Mouse (Mus musculus) thymus, postnatal 36 days (tissue): ENCODE results near the gene Tmc2.

Experiments used
- DNase-seq, 2 experiments: peaks; one replicate each; pipeline ENCODE4 v3.0.0; 2022; ENCODE audit warnings: mixed read lengths in 2 of 2

The Tmc2 gene

DNA sequence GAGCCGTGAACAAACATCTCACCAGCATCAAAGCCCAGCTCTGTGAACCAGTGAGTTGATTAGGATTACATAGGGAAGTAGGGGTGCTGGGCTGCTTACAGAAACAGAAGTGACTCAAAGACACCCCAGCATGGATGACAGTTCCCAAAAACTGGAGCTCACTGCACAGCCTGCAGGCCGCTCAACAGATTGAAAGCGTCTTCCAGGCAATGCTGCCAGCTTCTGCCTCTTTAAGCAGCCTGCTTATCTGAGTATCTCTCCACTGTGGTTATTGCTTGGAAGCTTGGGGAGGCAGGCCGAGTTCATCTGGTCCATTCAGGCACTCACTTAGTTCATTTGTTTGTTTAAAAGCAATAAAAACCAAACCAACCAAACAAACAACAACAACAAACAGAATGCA is 61.8 kb downstream of the Tmc2 start:
- no peak for DNase-seq

DNA sequence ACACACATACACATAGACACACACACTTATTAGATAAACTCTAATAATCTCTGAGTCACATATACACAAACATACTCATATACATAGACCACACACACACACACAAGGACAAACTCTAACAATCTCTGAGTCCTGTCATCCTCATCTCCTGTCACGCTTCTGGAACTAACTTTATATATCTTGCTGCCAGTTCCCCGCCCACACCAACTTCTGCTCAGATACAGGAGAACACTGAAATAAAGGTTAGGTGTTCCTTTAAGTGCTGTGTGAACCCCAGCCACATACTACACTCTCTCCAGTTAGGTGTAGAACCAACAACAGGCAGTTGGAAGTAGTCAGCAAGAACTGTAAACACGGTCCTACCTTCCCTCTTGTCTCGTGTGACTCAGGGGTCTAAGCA is 65.8 kb downstream of the Tmc2 start:
- DNase-seq: no peak

- no peak for DNase-seq
Observed at GRCm38 (mm10) chr2:130261914-130262313, 66.9 kb downstream of the Tmc2 start.

- no peak for DNase-seq
Observed at GRCm38 (mm10) chr2:130262398-130262797, 67.4 kb downstream of the Tmc2 start.

GRCm38 (mm10) chr2:130265520-130265919 is 70.5 kb downstream of the Tmc2 start:
- DNase-seq: no peak

DNA sequence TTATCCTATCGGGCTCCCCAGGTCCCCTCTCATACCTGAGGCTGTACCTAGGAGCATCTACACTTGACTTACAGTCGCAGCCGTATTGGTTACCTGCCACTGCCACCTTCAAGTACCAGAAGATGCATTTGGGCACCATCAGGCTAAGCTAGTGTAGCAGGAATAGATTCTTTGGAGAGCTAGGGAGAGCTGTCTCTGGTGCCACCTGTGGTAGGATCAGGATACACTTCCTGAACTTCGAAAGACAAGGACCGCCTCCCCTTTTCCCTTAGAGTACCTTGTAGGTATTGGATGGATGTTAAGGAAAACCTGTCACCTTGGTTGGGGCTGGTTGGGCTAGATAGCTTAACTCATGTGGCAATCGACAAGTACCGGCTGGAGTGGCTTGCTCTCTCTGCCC is 73.1 kb downstream of the Tmc2 start:
- no peak for DNase-seq

DNA sequence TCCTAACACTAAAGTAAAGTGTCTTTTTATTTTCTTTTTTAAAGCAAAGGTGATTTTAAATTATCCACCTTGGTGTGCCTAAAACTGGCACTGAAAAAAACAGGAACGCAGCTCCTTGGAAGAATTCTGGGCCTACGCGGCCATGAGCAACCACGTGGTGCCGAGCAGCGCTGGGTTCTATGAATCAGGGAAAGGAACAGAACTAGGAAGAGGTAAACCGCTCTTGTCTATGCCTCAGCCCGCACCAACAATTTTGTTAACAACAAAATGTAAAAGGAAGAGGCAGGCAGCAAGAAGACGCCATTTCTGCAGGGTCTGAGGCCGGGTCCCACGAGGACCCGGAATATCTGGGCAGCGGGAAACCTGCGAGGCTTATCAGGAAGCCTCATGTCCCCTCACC is 78.7 kb downstream of the Tmc2 start:
- DNase-seq: no peak

DNA sequence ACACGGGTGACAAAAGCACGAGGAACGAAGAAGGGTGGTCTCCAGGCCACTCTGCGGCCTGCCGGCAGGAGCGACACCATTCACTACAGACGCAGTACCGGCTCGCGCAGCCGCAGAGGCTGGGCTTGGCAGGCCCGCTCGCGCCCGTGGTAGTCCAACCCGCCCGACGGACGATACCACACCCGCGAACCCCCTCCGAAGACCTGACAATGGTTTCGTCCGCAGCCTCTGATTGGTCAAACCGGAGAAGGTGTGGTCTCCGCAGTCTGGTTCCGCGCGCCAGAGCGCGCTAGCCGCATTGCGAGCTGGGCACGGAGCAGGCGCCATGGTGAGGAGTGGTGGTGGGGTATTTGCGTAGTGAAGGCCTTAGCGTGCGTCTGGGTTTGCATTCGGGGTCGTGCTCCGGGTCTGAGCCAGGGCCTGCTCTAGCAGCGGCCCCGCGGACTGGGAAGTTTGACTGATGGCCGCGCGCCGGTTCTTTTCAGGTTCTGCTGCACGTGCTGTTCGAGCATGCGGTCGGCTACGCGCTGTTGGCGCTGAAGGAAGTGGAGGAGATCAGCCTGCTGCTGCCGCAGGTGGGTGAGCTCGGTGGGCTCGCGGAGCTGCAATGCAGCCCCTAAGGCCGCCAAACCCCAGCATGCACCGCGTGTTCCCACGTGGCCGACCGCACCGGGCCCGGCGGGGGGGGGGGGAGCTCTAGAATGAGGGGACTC is 79.3 kb downstream of the Tmc2 start, which contains the start of gene Nop56:
TSS of gene Nop56 (plus strand) at position 282 of the 713 bp plus-strand sequence.
- peak; percentile 98 to 99 for DNase-seq

- DNase-seq: no peak
Observed at GRCm38 (mm10) chr2:130274862-130275261, 79.9 kb downstream of the Tmc2 start.

GRCm38 (mm10) chr2:130275649-130276048 is 80.7 kb downstream of the Tmc2 start:
- DNase-seq: peak; percentile 50 to 55

- no peak for DNase-seq
Observed at GRCm38 (mm10) chr2:130279600-130280091, 84.7 kb downstream of the Tmc2 start.

DNA sequence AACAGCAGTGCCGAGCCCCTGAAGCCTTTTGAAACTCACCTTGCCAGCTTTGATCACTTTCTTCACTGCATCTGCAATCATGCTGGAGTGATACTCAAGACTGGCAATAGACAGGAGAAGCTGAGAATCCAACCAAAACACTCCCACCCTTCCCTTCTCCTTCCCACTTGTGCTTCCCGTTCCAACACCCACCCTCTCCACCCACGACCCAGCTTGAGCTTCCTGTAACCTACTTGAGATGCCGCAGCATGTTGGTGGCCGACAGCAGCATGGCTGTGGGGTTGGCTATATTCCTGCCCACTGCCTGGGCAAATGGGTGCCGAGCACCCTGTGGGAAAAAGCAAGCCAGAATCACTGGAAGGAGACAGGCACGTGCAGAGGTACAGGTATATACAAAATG is 85.2 kb downstream of the Tmc2 start:
- DNase-seq: no peak

DNA sequence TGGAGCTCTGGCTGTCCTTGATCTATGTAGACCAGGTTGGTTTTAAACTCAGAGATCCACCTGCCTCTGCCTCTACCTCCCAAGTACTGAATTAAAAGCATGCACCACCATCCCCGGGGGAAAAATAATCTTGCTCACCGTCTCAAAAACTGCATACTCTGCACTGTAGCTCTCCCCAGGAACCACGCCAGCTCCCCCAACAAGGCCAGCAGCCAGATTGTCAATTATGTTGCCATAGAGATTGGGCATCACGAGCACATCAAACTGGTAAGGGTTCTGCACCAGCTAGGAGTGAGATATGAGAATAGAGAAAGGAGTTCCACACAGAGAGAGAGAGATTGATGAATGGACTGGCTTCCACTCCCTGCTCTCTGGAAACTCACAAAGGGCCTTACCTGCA is 85.8 kb downstream of the Tmc2 start:
- DNase-seq: no peak

- peak; percentile 76 to 77 for DNase-seq
Observed at GRCm38 (mm10) chr2:130283854-130284654, 89.1 kb downstream of the Tmc2 start, which contains the start of gene Idh3b. Idh3b (minus strand) TSS chr2:130284547.

DNA sequence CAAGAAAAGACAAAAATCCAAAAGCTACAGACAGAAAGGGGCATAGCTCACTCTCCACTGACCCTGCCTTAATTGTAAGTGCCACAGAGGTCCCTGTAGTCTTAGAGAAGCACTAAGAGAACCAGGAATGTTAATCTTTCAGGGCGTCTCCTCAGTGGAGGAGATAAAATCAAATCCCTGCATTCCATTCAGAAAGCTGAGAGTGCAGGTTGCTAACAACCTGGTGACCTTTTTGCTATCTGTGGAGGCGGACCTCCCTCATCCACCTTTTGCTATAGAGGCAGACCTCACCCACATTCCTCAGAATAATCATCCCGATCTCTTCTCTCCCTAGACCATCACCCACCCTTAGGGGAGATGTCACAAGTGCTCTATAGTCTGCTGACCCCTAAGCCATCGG is 94.1 kb downstream of the Tmc2 start:
- DNase-seq: no peak

- peak; percentile 42 to 52 for DNase-seq
Observed at GRCm38 (mm10) chr2:130291434-130291833, 96.4 kb downstream of the Tmc2 start.

DNA sequence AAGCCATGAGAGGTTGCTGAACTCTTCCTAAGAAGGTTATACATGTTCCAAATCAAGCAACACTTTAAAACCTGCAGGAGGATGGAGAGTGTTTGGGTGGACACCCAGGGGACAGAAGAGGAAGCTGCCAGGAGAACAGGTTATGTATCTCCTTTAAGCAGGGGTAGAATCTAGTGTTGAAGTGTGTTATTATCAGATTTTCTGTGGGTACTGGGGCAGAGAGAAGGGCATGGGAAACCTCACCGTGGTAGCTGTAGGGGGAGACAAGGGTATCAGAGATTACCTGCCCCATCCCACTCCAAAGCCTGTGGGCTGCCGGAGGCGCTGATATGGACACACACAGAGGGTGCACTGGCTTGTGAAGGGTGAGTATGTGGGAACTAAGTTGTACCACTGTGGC is 98.0 kb downstream of the Tmc2 start:
- no peak for DNase-seq

DNA sequence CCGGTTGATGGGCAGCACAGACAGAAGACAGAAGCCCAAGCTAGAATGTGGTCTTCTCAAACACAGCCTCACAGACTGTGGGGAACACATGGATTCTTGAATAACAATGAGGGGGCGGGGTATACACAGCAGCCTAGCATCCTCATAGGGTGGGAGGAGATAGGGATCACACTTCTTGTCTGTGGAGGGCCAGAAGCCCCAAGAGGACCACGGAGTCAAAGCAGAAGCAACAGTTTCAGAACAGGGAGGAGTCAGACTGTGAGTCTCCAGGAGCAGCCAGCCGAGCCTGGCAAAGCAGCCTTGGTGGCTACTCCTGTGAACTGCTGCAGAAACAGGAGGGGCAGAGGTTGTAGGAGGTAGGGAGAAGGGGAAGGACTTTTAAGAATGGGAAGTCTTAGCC is 98.5 kb downstream of the Tmc2 start:
- DNase-seq: no peak

DNA sequence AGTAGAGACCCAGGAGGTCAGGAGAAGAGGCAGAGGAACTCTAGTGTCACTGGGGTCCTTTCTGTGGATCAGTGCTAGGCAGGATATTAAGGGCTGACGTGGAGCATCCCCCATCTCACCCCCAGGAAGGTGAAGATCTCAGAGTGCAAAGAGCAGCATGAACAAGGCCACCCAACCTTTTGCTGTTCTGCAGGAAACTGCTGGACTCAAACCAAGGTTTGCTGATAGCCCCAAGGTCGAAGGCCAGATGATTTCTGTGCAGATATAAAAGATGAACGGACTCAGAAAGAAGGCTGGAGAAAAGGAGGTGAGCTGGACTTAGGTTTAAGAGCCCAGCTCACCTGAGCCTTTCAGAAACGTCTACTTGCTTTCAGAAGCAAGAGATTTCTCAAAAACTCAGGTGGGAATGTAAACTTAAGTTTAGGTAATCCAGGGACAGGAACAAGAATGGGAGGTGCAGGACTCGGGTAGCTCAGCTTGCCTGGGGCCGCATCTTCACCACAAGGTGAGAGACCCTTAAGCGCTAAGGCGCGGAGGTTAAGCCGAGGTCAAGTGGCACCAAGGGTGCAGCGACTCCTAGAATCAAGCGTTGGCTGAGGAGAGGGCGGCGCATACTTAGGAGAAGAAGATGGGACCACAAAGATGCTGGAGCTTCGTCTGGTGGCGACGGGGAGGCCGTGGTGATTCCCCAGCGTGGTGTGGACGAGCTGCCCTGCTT is 99.4 kb downstream of the Tmc2 start:
- DNase-seq: no peak

GRCm38 (mm10) chr2:130294936-130295277 is 99.9 kb downstream of the Tmc2 start, which contains the start of gene Ebf4:
Ebf4 (plus strand) TSS chr2:130295169.
- no peak for DNase-seq

GRCm38 (mm10) chr2:130295331-130296133 is 100.5 kb downstream of the Tmc2 start:
- peak; percentile 34 to 52 for DNase-seq

GRCm38 (mm10) chr2:130296134-130296745 is 101.2 kb downstream of the Tmc2 start:
- no peak for DNase-seq
